Mouse (Mus musculus): ENCODE results near the gene Ptpn1.

- TF ChIP-seq POLR2A (IDR thresholded peaks at IDR 0.05; ENCODE audit: low read depth, low read length) (no peak), CTCF (IDR thresholded peaks at IDR 0.05; ENCODE audit: extremely low read depth, insufficient read length, insufficient replicate concordance, low read depth, low read length) (no peak)
These were observed 12.3 kb downstream of the Ptpn1 start for GRCm38 (mm10) chr2:167944193-167944592.
